Mouse (Mus musculus): ENCODE data around the gene Fam124a.
"Not testable (repeated sequence)": the region's sequence is repeated elsewhere in the genome, so short reads cannot be mapped to it uniquely, and the experiment has no call there.

Gene Fam124a

GRCm38 (mm10) chr14:62555309-62555829 lies at the start of gene Fam124a:
Gene Fam124a, plus strand, starts transcription at chr14:62555737.
- peak; percentile 9 to 26 for DNase-seq

- no peak for DNase-seq
These were observed 49.3 kb upstream of the Fam124a start for GRCm38 (mm10) chr14:62506261-62506660.

GRCm38 (mm10) chr14:62509350-62509749 lies 46.2 kb upstream of the Fam124a start:
- DNase-seq = no peak

GRCm38 (mm10) chr14:62512845-62513244 lies 42.7 kb upstream of the Fam124a start:
- DNase-seq = no peak

GRCm38 (mm10) chr14:62530951-62531350 lies 24.6 kb upstream of the Fam124a start:
- DNase-seq = no peak

GRCm38 (mm10) chr14:62536127-62536526 lies 19.4 kb upstream of the Fam124a start:
- DNase-seq = no peak

- DNase-seq = no peak
These were observed 18.5 kb upstream of the Fam124a start for GRCm38 (mm10) chr14:62536988-62537387.

- no peak for DNase-seq
These were observed 15.7 kb upstream of the Fam124a start for GRCm38 (mm10) chr14:62539834-62540233.

- DNase-seq = no peak
These were observed 13.8 kb upstream of the Fam124a start for GRCm38 (mm10) chr14:62541751-62542150.

GRCm38 (mm10) chr14:62546296-62546695 lies 9.2 kb upstream of the Fam124a start:
- no peak for DNase-seq

GRCm38 (mm10) chr14:62546746-62547145 lies 8.8 kb upstream of the Fam124a start:
- DNase-seq = no peak

GRCm38 (mm10) chr14:62550121-62550520 lies 5.4 kb upstream of the Fam124a start:
- DNase-seq = no peak

GRCm38 (mm10) chr14:62552771-62553170 lies 2.8 kb upstream of the Fam124a start:
- DNase-seq = no peak

- no peak for DNase-seq
These were observed 1.8 kb upstream of the Fam124a start for GRCm38 (mm10) chr14:62553786-62554185.

GRCm38 (mm10) chr14:62555840-62556810 lies 588 bp downstream of the Fam124a start:
- no peak for DNase-seq

- no peak for DNase-seq
These were observed 1.6 kb downstream of the Fam124a start for GRCm38 (mm10) chr14:62557111-62557510.

GRCm38 (mm10) chr14:62561875-62562748 lies 6.6 kb downstream of the Fam124a start:
- no peak for DNase-seq

- DNase-seq = no peak
These were observed 8.1 kb downstream of the Fam124a start for GRCm38 (mm10) chr14:62563679-62564078.

GRCm38 (mm10) chr14:62566821-62567220 lies 11.3 kb downstream of the Fam124a start, which contains the start of gene Gm4131:
Gene Gm4131, minus strand, starts transcription at chr14:62566921.
- not testable (repeated sequence) for DNase-seq

- no peak for DNase-seq
These were observed 13.9 kb downstream of the Fam124a start for GRCm38 (mm10) chr14:62569463-62569862.

GRCm38 (mm10) chr14:62570299-62570698 lies 14.8 kb downstream of the Fam124a start:
- no peak for DNase-seq

GRCm38 (mm10) chr14:62573454-62573853 lies 17.9 kb downstream of the Fam124a start:
- no peak for DNase-seq

GRCm38 (mm10) chr14:62574906-62575305 lies 19.4 kb downstream of the Fam124a start:
- DNase-seq = no peak

Data from spleen, adult 18-20 months (tissue).